Mouse (Mus musculus): ENCODE measurements around the gene Ptgds. TPM values are rescaled to one million over a fixed set of nuclear protein-coding genes. Genes with fewer than 3 reads are reported as not detected.
A peak's percentile ranks its signal among the peaks of the same experiment; 100 is the strongest.

The Ptgds gene
- polyA plus RNA-seq (2016; fragmentation: Nextera tagmentation; extraction: Ambion mirVana): 0.31 TPM in 1 of 2 replicates, not detected in the other

- WGBS: 70% methylated on average over 6 of the region's 6 CpGs
- no peaks in the 10 kb centered on the region; the same call in 1 of the 2 replicates for H3K27me3 ChIP-seq (ENCODE audit: poor library complexity, severe bottlenecking)
- H3K9me3 ChIP-seq: no peaks in the 10 kb centered on the region
- no peak for DNase-seq (ENCODE audit: extremely low spot score, low spot score)
- H3K27ac ChIP-seq: no peak within 1 kb of the TSS; the same call in 1 of the 2 replicates
- H3K4me1 ChIP-seq: peaks cover 31% of the 10 kb centered on the region
- H3K36me3 ChIP-seq (replicated peaks): no peaks in the 10 kb centered on the region
- no peak within 1 kb of the TSS for H3K4me3 ChIP-seq
These were observed at the start of gene Ptgds for GRCm38 (mm10) chr2:25469969-25470368. Ptgds (minus strand) TSS chr2:25470046.

- H3K27ac ChIP-seq: no peak overlapping the region
- peaks cover 12% of the 10 kb centered on the region for H3K36me3 ChIP-seq (replicated peaks)
- 75% methylated on average over 3 of the region's 3 CpGs for WGBS
- no peaks in the 10 kb centered on the region for H3K27me3 ChIP-seq (ENCODE audit: poor library complexity, severe bottlenecking)
- no peaks in the 10 kb centered on the region for H3K9me3 ChIP-seq
- no peak for DNase-seq (ENCODE audit: extremely low spot score, low spot score)
- H3K4me1 ChIP-seq: no peaks in the 10 kb centered on the region
- no peak overlapping the region for H3K4me3 ChIP-seq
These were observed 40.1 kb upstream of the Ptgds start for GRCm38 (mm10) chr2:25509912-25510311.

GRCm38 (mm10) chr2:25506964-25507363 is 37.1 kb upstream of the Ptgds start:
- no peak overlapping the region for H3K4me3 ChIP-seq
- DNase-seq (ENCODE audit: extremely low spot score, low spot score): no peak
- 31% methylated on average over 5 of the region's 5 CpGs for WGBS
- H3K27me3 ChIP-seq (ENCODE audit: poor library complexity, severe bottlenecking): no peaks in the 10 kb centered on the region
- peaks cover 4% of the 10 kb centered on the region for H3K4me1 ChIP-seq
- H3K36me3 ChIP-seq (replicated peaks): peaks cover 35% of the 10 kb centered on the region
- H3K9me3 ChIP-seq: no peaks in the 10 kb centered on the region
- H3K27ac ChIP-seq: no peak overlapping the region

- H3K36me3 ChIP-seq (replicated peaks): peaks cover 35% of the 10 kb centered on the region
- DNase-seq (ENCODE audit: extremely low spot score, low spot score): no peak
- WGBS: 97% methylated on average over 4 of the region's 4 CpGs
- no peak overlapping the region for H3K4me3 ChIP-seq
- no peak overlapping the region for H3K27ac ChIP-seq
- no peaks in the 10 kb centered on the region for H3K27me3 ChIP-seq (ENCODE audit: poor library complexity, severe bottlenecking)
- peaks cover 14% of the 10 kb centered on the region for H3K4me1 ChIP-seq
- H3K9me3 ChIP-seq: no peaks in the 10 kb centered on the region
These were observed 36.0 kb upstream of the Ptgds start for GRCm38 (mm10) chr2:25505860-25506259.

GRCm38 (mm10) chr2:25505000-25505399 is 35.2 kb upstream of the Ptgds start:
- peaks cover 35% of the 10 kb centered on the region for H3K36me3 ChIP-seq (replicated peaks)
- H3K27ac ChIP-seq: no peak overlapping the region
- no peaks in the 10 kb centered on the region for H3K27me3 ChIP-seq (ENCODE audit: poor library complexity, severe bottlenecking)
- 83% methylated on average over 1 of the region's 1 CpGs for WGBS
- no peaks in the 10 kb centered on the region for H3K9me3 ChIP-seq
- DNase-seq (ENCODE audit: extremely low spot score, low spot score): no peak
- peaks cover 18% of the 10 kb centered on the region for H3K4me1 ChIP-seq
- no peak overlapping the region for H3K4me3 ChIP-seq

- Histone ChIP-seq H3K4me3 (no peak overlapping the region), H3K36me3 (replicated peaks) (peaks cover 35% of the 10 kb centered on the region), H3K4me1 (peaks cover 23% of the 10 kb centered on the region), H3K27me3 (ENCODE audit: poor library complexity, severe bottlenecking) (no peaks in the 10 kb centered on the region), H3K9me3 (no peaks in the 10 kb centered on the region), H3K27ac (no peak overlapping the region)
- 96% methylated on average over 19 of the region's 19 CpGs for WGBS
- DNase-seq (ENCODE audit: extremely low spot score, low spot score): no peak
These were observed 34.7 kb upstream of the Ptgds start for GRCm38 (mm10) chr2:25504538-25504937.

- H3K27ac ChIP-seq: no peak overlapping the region
- no peaks in the 10 kb centered on the region for H3K9me3 ChIP-seq
- no peak for DNase-seq (ENCODE audit: extremely low spot score, low spot score)
- WGBS: 87% methylated on average over 3 of the region's 3 CpGs
- H3K36me3 ChIP-seq (replicated peaks): peaks cover 35% of the 10 kb centered on the region
- H3K4me3 ChIP-seq: no peak overlapping the region
- H3K4me1 ChIP-seq: peaks cover 31% of the 10 kb centered on the region
- H3K27me3 ChIP-seq (ENCODE audit: poor library complexity, severe bottlenecking): no peaks in the 10 kb centered on the region
These were observed 32.9 kb upstream of the Ptgds start for GRCm38 (mm10) chr2:25502726-25503125.

- no peak for DNase-seq (ENCODE audit: extremely low spot score, low spot score)
- H3K9me3 ChIP-seq: no peaks in the 10 kb centered on the region
These were observed 32.0 kb upstream of the Ptgds start, which contains the start of gene C8g for GRCm38 (mm10) chr2:25501593-25502486. C8g (minus strand) TSS chr2:25501719.

GRCm38 (mm10) chr2:25500576-25501405 is 30.9 kb upstream of the Ptgds start, which contains the start of gene Fbxw5:
Fbxw5 (plus strand) TSS chr2:25500750.
- WGBS: 1% methylated on average over 44 of the region's 44 CpGs
- H3K4me3 ChIP-seq: peak within 1 kb of the TSS; percentile 94
- DNase-seq (ENCODE audit: extremely low spot score, low spot score): peak; percentile 95
- H3K36me3 ChIP-seq (replicated peaks): peaks cover 32% of the 10 kb centered on the region
- peaks cover 35% of the 10 kb centered on the region for H3K4me1 ChIP-seq
- peak within 1 kb of the TSS; percentile 94 for H3K27ac ChIP-seq
- no peaks in the 10 kb centered on the region for H3K9me3 ChIP-seq
- H3K27me3 ChIP-seq (ENCODE audit: poor library complexity, severe bottlenecking): no peaks in the 10 kb centered on the region

More at GRCm38 (mm10) chr2:25501593-25502486, 32.0 kb upstream of the Ptgds start, which contains the start of gene C8g:
- peak within 1 kb of the TSS; percentile 94 for H3K27ac ChIP-seq
- H3K4me1 ChIP-seq: peaks cover 35% of the 10 kb centered on the region
- peaks cover 35% of the 10 kb centered on the region for H3K36me3 ChIP-seq (replicated peaks)
- WGBS: 78% methylated on average over 20 of the region's 20 CpGs
- peak within 1 kb of the TSS; percentile 94 for H3K4me3 ChIP-seq
- H3K27me3 ChIP-seq (ENCODE audit: poor library complexity, severe bottlenecking): no peaks in the 10 kb centered on the region

GRCm38 (mm10) chr2:25500071-25500575 is 30.3 kb upstream of the Ptgds start:
- Histone ChIP-seq H3K27me3 (ENCODE audit: poor library complexity, severe bottlenecking) (no peaks in the 10 kb centered on the region), H3K4me1 (peaks cover 35% of the 10 kb centered on the region), H3K9me3 (no peaks in the 10 kb centered on the region), H3K27ac (peak overlapping the region; percentile 94), H3K36me3 (replicated peaks) (peaks cover 25% of the 10 kb centered on the region), H3K4me3 (peak overlapping the region; percentile 94)
- no peak for DNase-seq (ENCODE audit: extremely low spot score, low spot score)
- 74% methylated on average over 6 of the region's 6 CpGs for WGBS

- DNase-seq (ENCODE audit: extremely low spot score, low spot score): no peak
- H3K4me3 ChIP-seq: no peak overlapping the region
These were observed 29.0 kb upstream of the Ptgds start for GRCm38 (mm10) chr2:25498622-25499478.

More at GRCm38 (mm10) chr2:25498622-25499478, 29.0 kb upstream of the Ptgds start:
- Histone ChIP-seq H3K36me3 (replicated peaks) (peaks cover 13% of the 10 kb centered on the region), H3K27ac (0 out of 2 replicates have a peak overlapping the region, but pooled peaks have one; percentile 48), H3K9me3 (no peaks in the 10 kb centered on the region), H3K27me3 (ENCODE audit: poor library complexity, severe bottlenecking) (no peaks in the 10 kb centered on the region), H3K4me1 (peaks cover 35% of the 10 kb centered on the region)
- whole genome bisulfite sequencing: 80% methylated on average over 15 of the region's 15 CpGs
